Mouse (Mus musculus): ENCODE data around the gene Plekhm3.

GRCm38 (mm10) chr1:64848996-64849395, 107.6 kb downstream of the Plekhm3 start:
- TF ChIP-seq CTCF (IDR thresholded peaks at IDR 0.05; ENCODE audit: insufficient read depth, low read length) (no peak), POLR2A (IDR thresholded peaks at IDR 0.05; ENCODE audit: borderline replicate concordance, extremely low read depth, low read depth, low read length) (no peak)

Data from lung, adult 2 months (tissue).